Mouse (Mus musculus) neural tube, embryonic 14.5 days (tissue): ENCODE results near the gene Top1. TPM values are rescaled to one million over a fixed set of nuclear protein-coding genes. Genes with fewer than 3 reads are reported as not detected.

Source experiments
- ATAC-seq: fragments of 200-750 bp; cut with Nextera tagmentation; 2 replicates; pipeline ENCODE4 v1.8.0; 2017; ENCODE audit warnings: low read depth, mild to moderate bottlenecking, moderate TSS enrichment, moderate library complexity
- H3K27ac ChIP-seq: fragments of 300-500 bp; sonication (generic); 2 replicates; pipeline ENCODE4 v1.5.1; 2014; ENCODE audit warnings: low read depth, mild to moderate bottlenecking, control low read depth, low read length, moderate library complexity, mixed read lengths
- H3K27me3 ChIP-seq: fragments of 300-500 bp; sonication (generic); 2 replicates; pipeline ENCODE4 v1.6.1; 2014; ENCODE audit warnings: low read length; ENCODE audit not compliant: control insufficient read depth, insufficient read depth
- H3K36me3 ChIP-seq: fragments of 300-500 bp; sonication (generic); 2 replicates; pipeline ENCODE4 v1.6.1; 2014; ENCODE audit warnings: low read length, mixed read lengths; ENCODE audit not compliant: control insufficient read depth, insufficient read depth
- H3K4me1 ChIP-seq: fragments of 300-500 bp; sonication (generic); 2 replicates; pipeline ENCODE4 v1.6.1; 2014; ENCODE audit warnings: low read length; ENCODE audit not compliant: control insufficient read depth, insufficient read depth
- H3K4me2 ChIP-seq: fragments of 300-500 bp; sonication (generic); 2 replicates; pipeline ENCODE4 v1.6.1; 2014; ENCODE audit warnings: mild to moderate bottlenecking, low read depth, low read length, control low read depth
- H3K4me3 ChIP-seq: fragments of 300-500 bp; sonication (generic); 2 replicates; pipeline ENCODE4 v1.5.1; 2014; ENCODE audit warnings: low read depth, low read length, control low read depth, mixed read lengths
- H3K9ac ChIP-seq: fragments of 300-500 bp; sonication (generic); replicated peaks from 2 replicates; pipeline ENCODE4 v1.6.1; 2014; ENCODE audit warnings: low read depth, mild to moderate bottlenecking, control low read depth, low read length, mixed read lengths
- H3K9me3 ChIP-seq: fragments of 300-500 bp; sonication (generic); 2 replicates; pipeline ENCODE4 v1.6.1; 2016; ENCODE audit warnings: low read length; ENCODE audit not compliant: control insufficient read depth
- WGBS: fragments of 180-500 bp; shearing (Covaris S2); extraction: QIAGEN DNeasy Blood & Tissue Kit; methylation state at CpG from one replicate; pipeline ENCODE4 v1.1.7; 2014; 5-methylcytosine and 5-hydroxymethylcytosine counted together
- microRNA-seq: library from miRNA; unstranded; fragments of <30 nt; microRNA quantifications from one replicate; pipeline ENCODE4, GENCODE M21; 2016
- polyA plus RNA-seq: library from polyadenylated mRNA; unstranded; fragments of >200 nt; fragmentation: Nextera tagmentation; extraction: Ambion mirVana; gene quantifications from 2 replicates; pipeline ENCODE4 v1.2.1, GENCODE M21; 2014

The Top1 gene
- polyA plus RNA-seq, 1 experiment from 2014 or later, result 80.3 TPM

- Histone ChIP-seq H3K27me3 (no peaks in the 10 kb centered on the region), H3K9me3 (no peaks in the 10 kb centered on the region), H3K9ac (no peak overlapping the region), H3K4me3 (no peak overlapping the region), H3K36me3 (peaks cover 3% of the 10 kb centered on the region; the same call in 1 of the 2 replicates), H3K4me2 (no peak overlapping the region), H3K27ac (no peak overlapping the region), H3K4me1 (no peaks in the 10 kb centered on the region; the same call in 1 of the 2 replicates)
- ATAC-seq, result no peak
These were observed 124.7 kb downstream of the Top1 start for GRCm38 (mm10) chr2:160770409-160770808.

GRCm38 (mm10) chr2:160770871-160771270 is 125.2 kb downstream of the Top1 start:
- WGBS, result 96% methylated on average over 1 of the region's 1 CpGs
- Histone ChIP-seq H3K27ac (no peak overlapping the region), H3K9me3 (no peaks in the 10 kb centered on the region), H3K36me3 (peaks cover 3% of the 10 kb centered on the region; the same call in 1 of the 2 replicates), H3K4me3 (no peak overlapping the region), H3K27me3 (no peaks in the 10 kb centered on the region), H3K4me2 (no peak overlapping the region), H3K9ac (no peak overlapping the region), H3K4me1 (no peaks in the 10 kb centered on the region; the same call in 1 of the 2 replicates)
- ATAC-seq, result no peak

GRCm38 (mm10) chr2:160771325-160772276 is 125.9 kb downstream of the Top1 start:
- 89% methylated on average over 8 of the region's 8 CpGs for WGBS
- Histone ChIP-seq H3K27me3 (no peaks in the 10 kb centered on the region), H3K9me3 (no peaks in the 10 kb centered on the region), H3K4me3 (no peak overlapping the region), H3K4me1 (no peaks in the 10 kb centered on the region), H3K36me3 (peaks cover 3% of the 10 kb centered on the region; the same call in 1 of the 2 replicates), H3K9ac (no peak overlapping the region), H3K4me2 (no peak overlapping the region), H3K27ac (no peak overlapping the region)
- ATAC-seq, result no peak

Small RNAs within 50 kb of the gene (microRNA-seq; reads per million reads assigned to microRNA genes)
- not detected for gene Gm23968

Other genes with a start within 250 kb of the Top1 start
- 50.6 and 74.0 TPM in 2 replicates for gene Plcg1, start 85.4 kb downstream of the Top1 start, polyA plus RNA-seq
- gene Zhx3, start 227.1 kb downstream of the Top1 start, polyA plus RNA-seq, result 15.5 and 20.1 TPM in 2 replicates
- 0.21 and 0.43 TPM in 2 replicates for gene Lpin3, start 234.8 kb downstream of the Top1 start, polyA plus RNA-seq